Comparison of ENCODE assay signal across 8 mouse cellular contexts in the genomic region with DNA sequence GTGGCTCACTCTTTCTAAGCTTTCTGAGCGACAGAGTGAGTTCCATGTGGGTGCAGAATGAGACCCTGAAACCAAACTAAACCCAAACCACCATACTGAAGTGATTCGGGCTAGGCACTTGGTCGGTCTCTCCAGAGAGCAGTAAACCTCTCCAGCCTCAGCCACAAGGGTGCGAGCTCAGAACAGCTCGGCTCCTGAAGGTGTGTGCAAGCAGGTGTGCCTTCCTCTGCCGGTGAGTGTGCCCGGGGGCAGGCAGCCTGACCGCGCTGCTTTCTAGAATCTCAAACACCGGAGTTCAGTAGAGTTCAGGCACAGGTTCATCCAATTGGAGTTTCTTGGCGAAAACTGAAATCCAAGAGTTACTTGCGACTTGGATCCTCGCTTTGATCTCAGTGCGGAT. TPM values are rescaled to one million over a fixed set of nuclear protein-coding genes. Genes with fewer than 3 reads are reported as not detected.
DNase-seq lines count a peak whose midpoint lies in the region; ATAC-seq and TF ChIP-seq lines count a peak whose summit lies in the region.
"Had no signal": no experiment of that assay in that cellular context is flagged by ENCODE, and none has a peak within 500 bp of the region (broad histone marks: within the 10 kb centered on the region; RNA-seq: fewer than 3 reads in every experiment).

A gene (plus strand): TSS at position 368 of the 400 bp plus-strand sequence.

- no peaks in the 10 kb centered on the region for H3K9me3 ChIP-seq in lung, embryonic 14.5 days (ENCODE audit: low read depth, low read length)
- no peaks in the 10 kb centered on the region for H3K9me3 ChIP-seq in forebrain, embryonic 13.5 days (replicated peaks)
- H3K9me3 ChIP-seq in neural tube, embryonic 15.5 days (replicated peaks) = no peaks in the 10 kb centered on the region

- WGBS in lung, embryonic 14.5 days = 29% methylated on average over 14 of the region's 14 CpGs
- WGBS in forebrain, embryonic 13.5 days = 24% methylated on average over 14 of the region's 14 CpGs
- 31% methylated on average over 14 of the region's 14 CpGs for WGBS in neural tube, embryonic 15.5 days

- peak within 1 kb of the TSS; percentile 23; the same call in 1 of the 2 replicates for H3K9ac ChIP-seq in lung, embryonic 14.5 days
- H3K9ac ChIP-seq in forebrain, embryonic 13.5 days = no peak within 1 kb of the TSS
- H3K9ac ChIP-seq in neural tube, embryonic 15.5 days (replicated peaks) = no peak within 1 kb of the TSS

- peak; percentile 19 for DNase-seq in lung, embryonic 14.5 days
- no peak for DNase-seq in lung, adult 18-20 months
- peak; percentile 15 to 45 for DNase-seq in kidney, postnatal 4 days

- no peak for ATAC-seq in lung, embryonic 14.5 days (ENCODE audit: insufficient read depth)
- ATAC-seq in forebrain, embryonic 13.5 days = no peak
- no peak for ATAC-seq in neural tube, embryonic 15.5 days (ENCODE audit: low FRiP score)
- ATAC-seq in granulocyte monocyte progenitor cell, adult 5-6 weeks (replicated peaks; ENCODE audit: poor library complexity, severe bottlenecking) = no peak
- ATAC-seq in cerebellum, adult (ENCODE audit: insufficient number of reproducible peaks, low FRiP score, low TSS enrichment) = no peak
- ATAC-seq: Patski had no signal

- H3K4me3 ChIP-seq in lung, embryonic 14.5 days (ENCODE audit: low read depth, low read length) = 0 out of 2 replicates have a peak within 1 kb of the TSS, but pooled peaks have one; percentile 6
- no peak within 1 kb of the TSS for H3K4me3 ChIP-seq in forebrain, embryonic 13.5 days
- no peak within 1 kb of the TSS for H3K4me3 ChIP-seq in neural tube, embryonic 15.5 days (replicated peaks)

- H3K27me3 ChIP-seq in lung, embryonic 14.5 days (ENCODE audit: insufficient read depth, low read length) = 0 out of 2 replicates have a peak, but pooled peaks cover 8% of the 10 kb centered on the region
- peaks cover 10% of the 10 kb centered on the region for H3K27me3 ChIP-seq in forebrain, embryonic 13.5 days
- H3K27me3 ChIP-seq in neural tube, embryonic 15.5 days (replicated peaks) = peaks cover 7% of the 10 kb centered on the region

- H3K4me2 ChIP-seq in lung, embryonic 14.5 days = peak within 1 kb of the TSS; percentile 48
- peak within 1 kb of the TSS; percentile 32 for H3K4me2 ChIP-seq in forebrain, embryonic 13.5 days
- 0 out of 2 replicates have a peak within 1 kb of the TSS, but pooled peaks have one; percentile 7 for H3K4me2 ChIP-seq in neural tube, embryonic 15.5 days

- no peaks in the 10 kb centered on the region for H3K36me3 ChIP-seq in lung, embryonic 14.5 days (ENCODE audit: insufficient read depth)
- H3K36me3 ChIP-seq in forebrain, embryonic 13.5 days (ENCODE audit: poor library complexity, severe bottlenecking) = no peaks in the 10 kb centered on the region
- no peaks in the 10 kb centered on the region for H3K36me3 ChIP-seq in neural tube, embryonic 15.5 days

- no peak within 1 kb of the TSS for H3K27ac ChIP-seq in lung, embryonic 14.5 days (ENCODE audit: low read depth)
- no peak within 1 kb of the TSS for H3K27ac ChIP-seq in forebrain, embryonic 13.5 days
- no peak within 1 kb of the TSS for H3K27ac ChIP-seq in neural tube, embryonic 15.5 days (replicated peaks)

- no peaks in the 10 kb centered on the region for H3K4me1 ChIP-seq in lung, embryonic 14.5 days (ENCODE audit: insufficient read depth)
- 0 out of 2 replicates have a peak, but pooled peaks cover 2% of the 10 kb centered on the region for H3K4me1 ChIP-seq in forebrain, embryonic 13.5 days
- no peaks in the 10 kb centered on the region for H3K4me1 ChIP-seq in neural tube, embryonic 15.5 days

- TF ChIP-seq CTCF in lung, embryonic 14.5 days (IDR thresholded peaks at IDR 0.05; ENCODE audit: low read depth) = 0 out of 2 replicates have a peak, but pooled peaks have one; percentile 14

RNA-seq across cellular contexts. Expression of the gene that starts here (rescaled TPM):
- polyA plus RNA-seq in lung, embryonic 14.5 days (2014; fragmentation: Nextera tagmentation; extraction: Ambion mirVana) = 0.11 TPM in 1 of 2 replicates, not detected in the other
- polyA plus RNA-seq in forebrain, embryonic 13.5 days (2015; fragmentation: Nextera tagmentation; extraction: Ambion mirVana) = 0.08 TPM in 1 of 2 replicates, not detected in the other
- not detected in 2 replicates for polyA plus RNA-seq in neural tube, embryonic 15.5 days (2015; fragmentation: Nextera tagmentation; extraction: Ambion mirVana)
- not detected in 2 replicates for total RNA-seq in granulocyte monocyte progenitor cell, adult 5-6 weeks (2014; fragmentation: Nextera tagmentation)
- total RNA-seq in granulocyte monocyte progenitor cell, adult 5-6 weeks (2017) = not detected in 2 replicates
- polyA plus RNA-seq: Patski had no signal

Comparison
In these comparisons a context has a peak if more than half of its experiments do, and no peak if none do; other contexts are left out.
1. Peak in DNase-seq, H3K4me3 ChIP-seq, H3K9ac ChIP-seq and H3K4me2 ChIP-seq in lung, embryonic 14.5 days; RNA of the gene not detected or under 1 TPM.
2. DNase-seq: peak in kidney, postnatal 4 days (2 of 2); none in lung, adult 18-20 months (0 of 2).
3. Peak in every context shown above with its lines, with median percentiles within 50 percentile points of each other: H3K4me2 ChIP-seq.